Mouse (Mus musculus) gastrocnemius, adult 18-20 months (tissue): ENCODE results near the gene Rabl3. TPM values are rescaled to one million over a fixed set of nuclear protein-coding genes. Genes with fewer than 3 reads are reported as not detected.

Experiments used
- DNase-seq: peaks from one replicate; pipeline ENCODE4 v3.0.0; 2021; ENCODE audit warnings: low spot score
- total RNA-seq, 2 experiments: library from RNA; stranded (reverse); gene quantifications; 2 replicates each; pipeline ENCODE4 v1.2.3; 2021

The Rabl3 gene
- total RNA-seq, 2 experiments from 2014 or later: 6.8 to 8.6 TPM

GRCm38 (mm10) chr16:37590921-37591320 is 51.2 kb downstream of the Rabl3 start:
- DNase-seq: peak; percentile 54

- DNase-seq: no peak
Measured at GRCm38 (mm10) chr16:37591551-37591950, 51.9 kb downstream of the Rabl3 start.

GRCm38 (mm10) chr16:37597412-37597811 is 57.7 kb downstream of the Rabl3 start:
- no peak for DNase-seq

- no peak for DNase-seq
Measured at GRCm38 (mm10) chr16:37598463-37598862, 58.8 kb downstream of the Rabl3 start.

GRCm38 (mm10) chr16:37599326-37599725 is 59.6 kb downstream of the Rabl3 start:
- no peak for DNase-seq

GRCm38 (mm10) chr16:37603431-37603830 is 63.7 kb downstream of the Rabl3 start:
- DNase-seq: no peak

GRCm38 (mm10) chr16:37604243-37604642 is 64.6 kb downstream of the Rabl3 start:
- DNase-seq: no peak

- no peak for DNase-seq
Measured at GRCm38 (mm10) chr16:37610333-37610732, 70.6 kb downstream of the Rabl3 start.

GRCm38 (mm10) chr16:37611072-37611471 is 71.4 kb downstream of the Rabl3 start:
- DNase-seq: no peak

- DNase-seq: no peak
Measured at GRCm38 (mm10) chr16:37612013-37612412, 72.3 kb downstream of the Rabl3 start.

- DNase-seq: no peak
Measured at GRCm38 (mm10) chr16:37614540-37614939, 74.9 kb downstream of the Rabl3 start.

- DNase-seq: no peak
Measured at GRCm38 (mm10) chr16:37615429-37615828, 75.7 kb downstream of the Rabl3 start.

- DNase-seq: no peak
Measured at GRCm38 (mm10) chr16:37616104-37616503, 76.4 kb downstream of the Rabl3 start.

GRCm38 (mm10) chr16:37617695-37618094 is 78.0 kb downstream of the Rabl3 start:
- DNase-seq: no peak

Other genes with a start within 250 kb of the Rabl3 start
- gene Stxbp5l, start 154.9 kb upstream of the Rabl3 start, total RNA-seq: under 1 TPM in 1 of 2 experiments, not detected in 1; 0.09 TPM
- 10 to 100 TPM; 10.6 to 14.4 TPM for gene Gtf2e1, start 96 bp upstream of the Rabl3 start, total RNA-seq
- gene Hgd, start 40.3 kb downstream of the Rabl3 start, total RNA-seq: under 1 TPM; 0.43 to 0.57 TPM
- 100 to 1,000 TPM; 198 to 200 TPM for gene Ndufb4, start 114.6 kb downstream of the Rabl3 start, total RNA-seq
- gene Fstl1, start 237.0 kb downstream of the Rabl3 start, total RNA-seq: 10 to 100 TPM; 25.3 to 36.5 TPM